Mouse (Mus musculus) forebrain, postnatal 0 days (tissue): ENCODE data around the gene Mettl14. TPM values are rescaled to one million over a fixed set of nuclear protein-coding genes. Genes with fewer than 3 reads are reported as not detected.
"Not testable (repeated sequence)": the region's sequence is repeated elsewhere in the genome, so short reads cannot be mapped to it uniquely, and the experiment has no call there.

ENCODE experiments used
- ATAC-seq: fragments of 200-750 bp; cut with Nextera tagmentation; 2 replicates; pipeline ENCODE4 v1.8.0; 2017; ENCODE audit warnings: mild to moderate bottlenecking, moderate library complexity
- DNase-seq: peaks from one replicate; pipeline ENCODE4 v3.0.0-alpha.2; 2015
- H3K27ac ChIP-seq: fragments of 300-500 bp; sonication (generic); 2 replicates; pipeline ENCODE4 v1.5.1; 2014; ENCODE audit warnings: low read depth, mild to moderate bottlenecking, antibody characterized with exemption, low read length, moderate library complexity, mixed read lengths
- H3K27me3 ChIP-seq: fragments of 300-500 bp; sonication (generic); 2 replicates; pipeline ENCODE4 v1.6.1; 2014; ENCODE audit warnings: mild to moderate bottlenecking, low read length, mixed read lengths; ENCODE audit not compliant: insufficient read depth
- H3K36me3 ChIP-seq: fragments of 300-500 bp; sonication (generic); 2 replicates; pipeline ENCODE4 v1.6.1; 2014; ENCODE audit warnings: mild to moderate bottlenecking, moderate library complexity; ENCODE audit not compliant: insufficient read depth
- H3K4me1 ChIP-seq: fragments of 300-500 bp; sonication (generic); 2 replicates; pipeline ENCODE4 v1.6.1; 2014; ENCODE audit warnings: antibody characterized with exemption; ENCODE audit not compliant: insufficient read depth
- H3K4me2 ChIP-seq: fragments of 300-500 bp; sonication (generic); 2 replicates; pipeline ENCODE4 v1.6.1; 2014; ENCODE audit warnings: low read depth, mild to moderate bottlenecking, moderate library complexity
- H3K4me3 ChIP-seq: fragments of 300-500 bp; sonication (generic); 2 replicates; pipeline ENCODE4 v1.5.1; 2014; ENCODE audit warnings: low read depth, low read length, mixed read lengths
- H3K9ac ChIP-seq: fragments of 300-500 bp; sonication (generic); 2 replicates; pipeline ENCODE4 v1.6.1; 2014; ENCODE audit warnings: mild to moderate bottlenecking
- H3K9me3 ChIP-seq: fragments of 300-500 bp; sonication (generic); 2 replicates; pipeline ENCODE4 v1.6.1; 2016; ENCODE audit warnings: low read length
- CTCF ChIP-seq: sonication (generic); IDR thresholded peaks from 2 replicates; pipeline ENCODE4 v1.5.1; 2016; ENCODE audit warnings: antibody characterized with exemption, control low read depth, low read depth
- WGBS: fragments of 180-500 bp; shearing (Covaris S2); extraction: QIAGEN DNeasy Blood & Tissue Kit; methylation state at CpG from one replicate; pipeline ENCODE4 v1.1.7; 2014; 5-methylcytosine and 5-hydroxymethylcytosine counted together
- polyA plus RNA-seq: library from polyadenylated mRNA; unstranded; fragments of >200 nt; fragmentation: Nextera tagmentation; extraction: Ambion mirVana; gene quantifications from 2 replicates; pipeline ENCODE4 v1.2.1, GENCODE M21; 2015
- total RNA-seq: library from RNA; depleted of rRNA; stranded (reverse); fragments of >200 nt; gene quantifications from 2 replicates; pipeline ENCODE4 v1.2.3, GENCODE M21; 2014

Gene Mettl14
- total and polyA plus RNA-seq, 2 experiments from 2014 or later, result 8.7 to 14.9 TPM

GRCm38 (mm10) chr3:123385118-123385485, 806 bp downstream of the Mettl14 start:
- Histone ChIP-seq H3K27me3 (no peaks in the 10 kb centered on the region), H3K4me3 (peak overlapping the region; percentile 46), H3K36me3 (peaks cover 8% of the 10 kb centered on the region; the same call in 1 of the 2 replicates), H3K4me1 (peaks cover 12% of the 10 kb centered on the region), H3K9me3 (no peaks in the 10 kb centered on the region), H3K9ac (peak overlapping the region; percentile 47), H3K27ac (peak overlapping the region; percentile 80), H3K4me2 (peak overlapping the region; percentile 65)
- DNase-seq (no peak), ATAC-seq (0 out of 2 replicates have a peak, but pooled peaks have one; percentile 1)
- WGBS, result 10% methylated on average over 6 of the region's 6 CpGs
- TF ChIP-seq CTCF, result no peak

- no peak overlapping the region for H3K9ac ChIP-seq
- ATAC-seq (no peak), DNase-seq (no peak)
- no peak overlapping the region for H3K27ac ChIP-seq
- H3K27me3 ChIP-seq, result no peaks in the 10 kb centered on the region
- no peaks in the 10 kb centered on the region for H3K9me3 ChIP-seq
- WGBS, result 91% methylated on average over 7 of the region's 7 CpGs
- H3K4me1 ChIP-seq, result peaks cover 12% of the 10 kb centered on the region
- peak overlapping the region; percentile 65; the same call in 1 of the 2 replicates for H3K4me2 ChIP-seq
- no peak overlapping the region for H3K4me3 ChIP-seq
- no peak for TF ChIP-seq CTCF
- peaks cover 8% of the 10 kb centered on the region; the same call in 1 of the 2 replicates for H3K36me3 ChIP-seq
Observed at GRCm38 (mm10) chr3:123384435-123384834, 1.5 kb downstream of the Mettl14 start.

- no peak overlapping the region for H3K9ac ChIP-seq
- H3K27me3 ChIP-seq, result no peaks in the 10 kb centered on the region
- H3K27ac ChIP-seq, result no peak overlapping the region
- H3K4me1 ChIP-seq, result no peaks in the 10 kb centered on the region
- H3K4me3 ChIP-seq, result no peak overlapping the region
- DNase-seq, result no peak
- no peak for TF ChIP-seq CTCF
- WGBS, result 93% methylated on average over 3 of the region's 3 CpGs
- peaks cover 30% of the 10 kb centered on the region for H3K36me3 ChIP-seq
- H3K9me3 ChIP-seq, result no peaks in the 10 kb centered on the region
- ATAC-seq, result no peak
- no peak overlapping the region for H3K4me2 ChIP-seq
Observed at GRCm38 (mm10) chr3:123376562-123376961, 9.3 kb downstream of the Mettl14 start.

GRCm38 (mm10) chr3:123371766-123372535, 14.0 kb downstream of the Mettl14 start:
- peak; percentile 85 for TF ChIP-seq CTCF
- Histone ChIP-seq H3K36me3 (peaks cover 34% of the 10 kb centered on the region), H3K27me3 (no peaks in the 10 kb centered on the region), H3K9me3 (no peaks in the 10 kb centered on the region), H3K27ac (no peak overlapping the region), H3K4me2 (no peak overlapping the region), H3K4me3 (no peak overlapping the region), H3K9ac (no peak overlapping the region), H3K4me1 (no peaks in the 10 kb centered on the region)
- DNase-seq (peak; percentile 82), ATAC-seq (peak; percentile 88)
- 36% methylated on average over 11 of the region's 11 CpGs for WGBS

- Histone ChIP-seq H3K27ac (no peak overlapping the region), H3K4me3 (no peak overlapping the region), H3K9me3 (no peaks in the 10 kb centered on the region), H3K4me2 (no peak overlapping the region), H3K27me3 (no peaks in the 10 kb centered on the region), H3K4me1 (no peaks in the 10 kb centered on the region), H3K36me3 (peaks cover 34% of the 10 kb centered on the region), H3K9ac (no peak overlapping the region)
- no peak for ATAC-seq
- no peak for DNase-seq
- no peak for TF ChIP-seq CTCF
- 96% methylated on average over 5 of the region's 5 CpGs for WGBS
Observed at GRCm38 (mm10) chr3:123370927-123371326, 15.0 kb downstream of the Mettl14 start.

GRCm38 (mm10) chr3:123369161-123369560, 16.7 kb downstream of the Mettl14 start:
- Histone ChIP-seq H3K27ac (no peak overlapping the region), H3K4me1 (no peaks in the 10 kb centered on the region), H3K4me3 (no peak overlapping the region), H3K4me2 (no peak overlapping the region), H3K9me3 (no peaks in the 10 kb centered on the region), H3K36me3 (peaks cover 26% of the 10 kb centered on the region), H3K9ac (no peak overlapping the region), H3K27me3 (no peaks in the 10 kb centered on the region)
- ATAC-seq (no peak), DNase-seq (no peak)
- WGBS, result 88% methylated on average over 12 of the region's 12 CpGs
- TF ChIP-seq CTCF, result no peak

- not testable (repeated sequence) for H3K9ac ChIP-seq, H3K27ac ChIP-seq, H3K9me3 ChIP-seq, H3K4me3 ChIP-seq, H3K4me2 ChIP-seq, DNase-seq, ATAC-seq, H3K4me1 ChIP-seq, H3K27me3 ChIP-seq
- H3K36me3 ChIP-seq, result peaks cover 22% of the 10 kb centered on the region
- 91% methylated on average over 2 of the region's 2 CpGs for WGBS
Observed at GRCm38 (mm10) chr3:123366820-123367219, 19.1 kb downstream of the Mettl14 start.
